Mouse (Mus musculus): ENCODE data around the gene Cdk18. TPM values are rescaled to one million over a fixed set of nuclear protein-coding genes. Genes with fewer than 3 reads are reported as not detected.

Cdk18 gene
- polyA plus RNA-seq, 1 experiment from 2014 or later, result 1.3 TPM

GRCm38 (mm10) chr1:132109368-132109767, 30.1 kb downstream of the Cdk18 start:
- Histone ChIP-seq H3K36me3 (replicated peaks) (no peaks in the 10 kb centered on the region), H3K9ac (no peak overlapping the region), H3K4me2 (no peak overlapping the region), H3K27ac (replicated peaks) (no peak overlapping the region), H3K4me1 (replicated peaks) (no peaks in the 10 kb centered on the region), H3K4me3 (replicated peaks) (no peak overlapping the region), H3K27me3 (no peaks in the 10 kb centered on the region), H3K9me3 (replicated peaks) (no peaks in the 10 kb centered on the region)
- ATAC-seq (ENCODE audit: insufficient read depth), result no peak
- WGBS (ENCODE audit: insufficient replicate concordance), result 32% methylated on average over 2 of the region's 2 CpGs

GRCm38 (mm10) chr1:132104353-132104752, 35.1 kb downstream of the Cdk18 start:
- H3K4me1 ChIP-seq (replicated peaks), result no peaks in the 10 kb centered on the region
- no peaks in the 10 kb centered on the region for H3K9me3 ChIP-seq (replicated peaks)
- no peak overlapping the region for H3K27ac ChIP-seq (replicated peaks)
- ATAC-seq (ENCODE audit: insufficient read depth), result no peak
- no peak overlapping the region for H3K4me3 ChIP-seq (replicated peaks)
- H3K36me3 ChIP-seq (replicated peaks), result no peaks in the 10 kb centered on the region
- WGBS (ENCODE audit: insufficient replicate concordance), result 63% methylated on average over 14 of the region's 14 CpGs
- no peak overlapping the region for H3K9ac ChIP-seq
- H3K4me2 ChIP-seq, result no peak overlapping the region
- H3K27me3 ChIP-seq, result no peaks in the 10 kb centered on the region

GRCm38 (mm10) chr1:132101953-132102697, 37.4 kb downstream of the Cdk18 start:
- Histone ChIP-seq H3K9ac (no peak overlapping the region), H3K27me3 (no peaks in the 10 kb centered on the region), H3K4me1 (replicated peaks) (no peaks in the 10 kb centered on the region), H3K9me3 (replicated peaks) (no peaks in the 10 kb centered on the region), H3K27ac (replicated peaks) (no peak overlapping the region), H3K4me2 (no peak overlapping the region), H3K4me3 (replicated peaks) (no peak overlapping the region), H3K36me3 (replicated peaks) (no peaks in the 10 kb centered on the region)
- ATAC-seq (ENCODE audit: insufficient read depth), result peak; percentile 18; the same call in 1 of the 2 replicates
- WGBS (ENCODE audit: insufficient replicate concordance), result 44% methylated on average over 6 of the region's 6 CpGs

GRCm38 (mm10) chr1:132099775-132100174, 39.7 kb downstream of the Cdk18 start:
- H3K36me3 ChIP-seq (replicated peaks), result no peaks in the 10 kb centered on the region
- no peak for ATAC-seq (ENCODE audit: insufficient read depth)
- peaks cover 10% of the 10 kb centered on the region for H3K4me1 ChIP-seq (replicated peaks)
- no peak overlapping the region for H3K4me2 ChIP-seq
- H3K27me3 ChIP-seq, result no peaks in the 10 kb centered on the region
- no peak overlapping the region for H3K27ac ChIP-seq (replicated peaks)
- 12% methylated on average over 4 of the region's 4 CpGs for WGBS (ENCODE audit: insufficient replicate concordance)
- H3K4me3 ChIP-seq (replicated peaks), result no peak overlapping the region
- H3K9me3 ChIP-seq (replicated peaks), result no peaks in the 10 kb centered on the region
- no peak overlapping the region for H3K9ac ChIP-seq

GRCm38 (mm10) chr1:132099016-132099415, 40.5 kb downstream of the Cdk18 start:
- WGBS (ENCODE audit: insufficient replicate concordance), result 50% methylated on average over 4 of the region's 4 CpGs
- no peak overlapping the region for H3K4me3 ChIP-seq (replicated peaks)
- no peak overlapping the region for H3K4me2 ChIP-seq
- no peaks in the 10 kb centered on the region for H3K27me3 ChIP-seq
- H3K4me1 ChIP-seq (replicated peaks), result peaks cover 10% of the 10 kb centered on the region
- H3K36me3 ChIP-seq (replicated peaks), result no peaks in the 10 kb centered on the region
- ATAC-seq (ENCODE audit: insufficient read depth), result no peak
- H3K27ac ChIP-seq (replicated peaks), result no peak overlapping the region
- H3K9ac ChIP-seq, result no peak overlapping the region
- no peaks in the 10 kb centered on the region for H3K9me3 ChIP-seq (replicated peaks)

- Histone ChIP-seq H3K27ac (replicated peaks) (no peak overlapping the region), H3K9me3 (replicated peaks) (no peaks in the 10 kb centered on the region), H3K9ac (no peak overlapping the region), H3K27me3 (no peaks in the 10 kb centered on the region), H3K4me2 (no peak overlapping the region), H3K36me3 (replicated peaks) (no peaks in the 10 kb centered on the region), H3K4me1 (replicated peaks) (peaks cover 10% of the 10 kb centered on the region), H3K4me3 (replicated peaks) (no peak overlapping the region)
- WGBS (ENCODE audit: insufficient replicate concordance), result 0% methylated on average over 1 of the region's 1 CpGs
- no peak for ATAC-seq (ENCODE audit: insufficient read depth)
These were observed 41.4 kb downstream of the Cdk18 start for GRCm38 (mm10) chr1:132098076-132098475.

GRCm38 (mm10) chr1:132095356-132096004, 44.0 kb downstream of the Cdk18 start:
- Histone ChIP-seq H3K27me3 (no peaks in the 10 kb centered on the region), H3K36me3 (replicated peaks) (no peaks in the 10 kb centered on the region), H3K27ac (replicated peaks) (no peak overlapping the region), H3K4me3 (replicated peaks) (no peak overlapping the region), H3K4me2 (no peak overlapping the region), H3K4me1 (replicated peaks) (peaks cover 10% of the 10 kb centered on the region), H3K9ac (no peak overlapping the region), H3K9me3 (replicated peaks) (no peaks in the 10 kb centered on the region)
- ATAC-seq (ENCODE audit: insufficient read depth), result peak; percentile 37; the same call in 1 of the 2 replicates
- 14% methylated on average over 11 of the region's 11 CpGs for WGBS (ENCODE audit: insufficient replicate concordance)

- H3K4me1 ChIP-seq (replicated peaks), result peaks cover 10% of the 10 kb centered on the region
- no peak overlapping the region for H3K4me3 ChIP-seq (replicated peaks)
- no peak for ATAC-seq (ENCODE audit: insufficient read depth)
- no peaks in the 10 kb centered on the region for H3K36me3 ChIP-seq (replicated peaks)
- no peaks in the 10 kb centered on the region for H3K9me3 ChIP-seq (replicated peaks)
- no peak overlapping the region for H3K27ac ChIP-seq (replicated peaks)
- no peak overlapping the region for H3K4me2 ChIP-seq
- WGBS (ENCODE audit: insufficient replicate concordance), result 75% methylated on average over 4 of the region's 4 CpGs
- H3K9ac ChIP-seq, result no peak overlapping the region
- H3K27me3 ChIP-seq, result no peaks in the 10 kb centered on the region
These were observed 46.2 kb downstream of the Cdk18 start for GRCm38 (mm10) chr1:132093269-132093668.

- 58% methylated on average over 4 of the region's 4 CpGs for WGBS (ENCODE audit: insufficient replicate concordance)
- ATAC-seq (ENCODE audit: insufficient read depth), result no peak
- Histone ChIP-seq H3K9me3 (replicated peaks) (no peaks in the 10 kb centered on the region), H3K36me3 (replicated peaks) (no peaks in the 10 kb centered on the region), H3K4me3 (replicated peaks) (no peak overlapping the region), H3K4me2 (no peak overlapping the region), H3K9ac (no peak overlapping the region), H3K27me3 (no peaks in the 10 kb centered on the region), H3K4me1 (replicated peaks) (peaks cover 4% of the 10 kb centered on the region), H3K27ac (replicated peaks) (no peak overlapping the region)
These were observed 49.2 kb downstream of the Cdk18 start for GRCm38 (mm10) chr1:132090266-132090665.

GRCm38 (mm10) chr1:132089767-132090166, 49.7 kb downstream of the Cdk18 start:
- H3K9ac ChIP-seq, result no peak overlapping the region

GRCm38 (mm10) chr1:132088181-132088671, 51.3 kb downstream of the Cdk18 start:
- no peak for ATAC-seq (ENCODE audit: insufficient read depth)
- no peaks in the 10 kb centered on the region for H3K36me3 ChIP-seq (replicated peaks)
- 67% methylated on average over 5 of the region's 5 CpGs for WGBS (ENCODE audit: insufficient replicate concordance)

More at GRCm38 (mm10) chr1:132089767-132090166, 49.7 kb downstream of the Cdk18 start:
- Histone ChIP-seq H3K27ac (replicated peaks) (no peak overlapping the region), H3K36me3 (replicated peaks) (no peaks in the 10 kb centered on the region), H3K4me3 (replicated peaks) (no peak overlapping the region), H3K27me3 (no peaks in the 10 kb centered on the region), H3K9me3 (replicated peaks) (no peaks in the 10 kb centered on the region), H3K4me1 (replicated peaks) (0 out of 2 replicates have a peak, but pooled peaks cover 2% of the 10 kb centered on the region), H3K4me2 (no peak overlapping the region)
- WGBS (ENCODE audit: insufficient replicate concordance), result 60% methylated on average over 6 of the region's 6 CpGs
- no peak for ATAC-seq (ENCODE audit: insufficient read depth)

More at GRCm38 (mm10) chr1:132088181-132088671, 51.3 kb downstream of the Cdk18 start:
- Histone ChIP-seq H3K27me3 (no peaks in the 10 kb centered on the region), H3K4me3 (replicated peaks) (no peak overlapping the region), H3K27ac (replicated peaks) (no peak overlapping the region), H3K4me1 (replicated peaks) (0 out of 2 replicates have a peak, but pooled peaks cover 2% of the 10 kb centered on the region), H3K4me2 (no peak overlapping the region), H3K9ac (no peak overlapping the region), H3K9me3 (replicated peaks) (no peaks in the 10 kb centered on the region)
